Mouse (Mus musculus): ENCODE results near the gene Srprb. TPM values are rescaled to one million over a fixed set of nuclear protein-coding genes. Genes with fewer than 3 reads are reported as not detected.
A peak's percentile ranks its signal among the peaks of the same experiment; 100 is the strongest.

The Srprb gene
- polyA plus RNA-seq (2015; fragmentation: Nextera tagmentation; extraction: Ambion mirVana) = 63.8 and 67.7 TPM in 2 replicates

- Histone ChIP-seq H3K36me3 (ENCODE audit: control insufficient read depth, insufficient read depth, low read length) (peaks cover 10% of the 10 kb centered on the region), H3K4me2 (ENCODE audit: low read length) (peak within 1 kb of the TSS; percentile 68), H3K9me3 (ENCODE audit: control insufficient read depth, low read length) (no peaks in the 10 kb centered on the region), H3K9ac (ENCODE audit: low read depth, low read length) (peak within 1 kb of the TSS; percentile 82), H3K27me3 (replicated peaks; ENCODE audit: control insufficient read depth, insufficient read depth, low read length) (no peaks in the 10 kb centered on the region), H3K4me3 (ENCODE audit: low read length) (peak within 1 kb of the TSS; percentile 66), H3K27ac (ENCODE audit: low read depth, low read length) (peak within 1 kb of the TSS; percentile 82), H3K4me1 (ENCODE audit: control insufficient read depth, insufficient read depth, low read depth, low read length) (peaks cover 2% of the 10 kb centered on the region; the same call in 1 of the 2 replicates)
- 1% methylated on average over 45 of the region's 45 CpGs for WGBS
- peak; percentile 99 for ATAC-seq
These were observed at the start of gene Srprb for GRCm38 (mm10) chr9:103201561-103202260. TSS of gene Srprb (minus strand) at chr9:103202137.

DNA sequence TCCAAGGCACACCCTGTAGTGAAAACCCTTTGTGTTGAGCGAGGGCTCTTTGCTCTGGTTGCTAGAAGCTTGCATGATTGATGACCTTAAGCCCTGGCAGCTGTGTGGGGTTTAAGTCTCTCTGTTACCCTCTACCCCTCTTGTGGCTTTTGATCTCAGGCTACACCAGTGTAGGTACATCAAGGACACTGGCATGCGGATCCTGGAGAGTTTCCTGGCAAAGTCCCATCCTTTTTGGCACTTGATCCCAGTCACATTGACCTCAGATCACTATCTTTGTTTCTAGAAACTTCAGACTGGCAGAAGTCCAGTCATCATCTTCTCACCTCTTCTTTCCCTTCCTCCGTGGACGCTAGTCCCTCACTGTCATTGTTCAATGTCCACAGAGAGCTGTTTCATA is 46.7 kb upstream of the Srprb start:
- 57% methylated on average over 4 of the region's 4 CpGs for WGBS
- no peak overlapping the region for H3K27ac ChIP-seq (ENCODE audit: low read depth, low read length)
- no peak overlapping the region for H3K9ac ChIP-seq (ENCODE audit: low read depth, low read length)
- ATAC-seq = no peak
- H3K4me1 ChIP-seq (ENCODE audit: control insufficient read depth, insufficient read depth, low read depth, low read length) = no peaks in the 10 kb centered on the region
- H3K4me3 ChIP-seq (ENCODE audit: low read length) = no peak overlapping the region
- H3K27me3 ChIP-seq (replicated peaks; ENCODE audit: control insufficient read depth, insufficient read depth, low read length) = no peaks in the 10 kb centered on the region
- H3K36me3 ChIP-seq (ENCODE audit: control insufficient read depth, insufficient read depth, low read length) = no peaks in the 10 kb centered on the region
- H3K9me3 ChIP-seq (ENCODE audit: control insufficient read depth, low read length) = no peaks in the 10 kb centered on the region
- H3K4me2 ChIP-seq (ENCODE audit: low read length) = no peak overlapping the region

DNA sequence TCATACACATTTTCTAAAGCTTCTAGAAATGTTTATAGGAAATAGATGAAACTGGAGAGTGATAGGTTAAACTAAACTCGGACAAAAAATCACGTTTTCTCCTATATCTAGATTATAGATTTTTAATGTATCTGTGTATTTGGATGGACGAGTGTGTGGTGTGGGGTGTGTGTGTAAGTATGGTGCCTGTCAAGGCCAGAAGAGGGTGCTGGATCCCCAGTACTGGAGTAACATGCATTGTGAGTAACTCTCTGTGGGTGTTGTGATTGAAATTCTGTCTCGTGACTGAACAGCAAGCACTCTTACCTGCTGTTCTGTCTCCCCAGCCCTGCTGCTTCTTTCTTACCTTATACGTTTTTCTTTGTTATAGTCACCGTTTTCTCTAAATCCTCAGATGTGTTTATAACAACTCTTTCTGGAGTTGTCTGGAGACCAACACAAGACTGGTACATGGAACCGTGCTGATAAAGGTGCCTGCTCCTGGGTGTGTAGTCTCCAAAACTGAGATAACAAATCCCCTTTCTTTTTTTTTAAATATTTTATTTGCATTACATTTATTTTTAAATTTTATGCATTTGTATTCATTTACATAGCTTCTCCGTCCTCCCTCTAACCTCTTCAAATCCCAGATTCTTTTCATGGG is 44.7 kb upstream of the Srprb start:
- H3K4me1 ChIP-seq (ENCODE audit: control insufficient read depth, insufficient read depth, low read depth, low read length) = no peaks in the 10 kb centered on the region
- 89% methylated on average over 8 of the region's 8 CpGs for WGBS
- no peaks in the 10 kb centered on the region for H3K9me3 ChIP-seq (ENCODE audit: control insufficient read depth, low read length)

GRCm38 (mm10) chr9:103243640-103244039 is 41.7 kb upstream of the Srprb start:
- Histone ChIP-seq H3K36me3 (ENCODE audit: control insufficient read depth, insufficient read depth, low read length) (no peaks in the 10 kb centered on the region), H3K27ac (ENCODE audit: low read depth, low read length) (no peak overlapping the region), H3K9me3 (ENCODE audit: control insufficient read depth, low read length) (no peaks in the 10 kb centered on the region), H3K27me3 (replicated peaks; ENCODE audit: control insufficient read depth, insufficient read depth, low read length) (no peaks in the 10 kb centered on the region), H3K9ac (ENCODE audit: low read depth, low read length) (no peak overlapping the region), H3K4me2 (ENCODE audit: low read length) (no peak overlapping the region), H3K4me3 (ENCODE audit: low read length) (no peak overlapping the region), H3K4me1 (ENCODE audit: control insufficient read depth, insufficient read depth, low read depth, low read length) (no peaks in the 10 kb centered on the region)
- WGBS = 92% methylated on average over 4 of the region's 4 CpGs
- no peak for ATAC-seq

More for the DNA sequence above, 44.7 kb upstream of the Srprb start:
- no peak overlapping the region for H3K4me2 ChIP-seq (ENCODE audit: low read length)
- no peak overlapping the region for H3K27ac ChIP-seq (ENCODE audit: low read depth, low read length)
- H3K4me3 ChIP-seq (ENCODE audit: low read length) = no peak overlapping the region
- H3K36me3 ChIP-seq (ENCODE audit: control insufficient read depth, insufficient read depth, low read length) = no peaks in the 10 kb centered on the region
- no peaks in the 10 kb centered on the region for H3K27me3 ChIP-seq (replicated peaks; ENCODE audit: control insufficient read depth, insufficient read depth, low read length)
- no peak for ATAC-seq
- no peak overlapping the region for H3K9ac ChIP-seq (ENCODE audit: low read depth, low read length)

DNA sequence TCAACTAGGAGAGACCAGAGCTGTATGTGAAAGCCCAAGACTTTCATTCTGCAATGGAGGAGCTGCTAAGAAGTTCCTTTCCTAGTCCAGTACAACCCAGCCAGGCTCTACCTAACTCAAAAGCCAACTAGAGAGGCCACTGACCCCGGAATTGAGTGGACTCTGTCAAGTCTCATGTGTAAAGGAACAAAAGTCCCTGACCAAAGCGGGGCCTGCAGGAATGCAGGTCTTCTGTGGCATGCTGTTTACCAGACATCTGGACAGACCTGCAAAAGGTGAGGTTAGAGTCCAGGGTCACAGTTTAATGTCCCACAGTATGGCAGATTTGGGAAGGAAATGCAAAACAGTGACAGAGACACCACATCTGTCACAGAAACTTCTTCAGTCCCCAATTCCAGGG is 39.3 kb upstream of the Srprb start:
- Histone ChIP-seq H3K27ac (ENCODE audit: low read depth, low read length) (no peak overlapping the region), H3K9ac (ENCODE audit: low read depth, low read length) (no peak overlapping the region), H3K9me3 (ENCODE audit: control insufficient read depth, low read length) (no peaks in the 10 kb centered on the region), H3K4me1 (ENCODE audit: control insufficient read depth, insufficient read depth, low read depth, low read length) (no peaks in the 10 kb centered on the region), H3K4me3 (ENCODE audit: low read length) (no peak overlapping the region), H3K36me3 (ENCODE audit: control insufficient read depth, insufficient read depth, low read length) (no peaks in the 10 kb centered on the region), H3K4me2 (ENCODE audit: low read length) (no peak overlapping the region), H3K27me3 (replicated peaks; ENCODE audit: control insufficient read depth, insufficient read depth, low read length) (no peaks in the 10 kb centered on the region)
- 64% methylated on average over 2 of the region's 2 CpGs for WGBS
- no peak for ATAC-seq

- WGBS = 86% methylated on average over 6 of the region's 6 CpGs
- no peak for ATAC-seq
- H3K27me3 ChIP-seq (replicated peaks; ENCODE audit: control insufficient read depth, insufficient read depth, low read length) = no peaks in the 10 kb centered on the region
- no peak overlapping the region for H3K4me2 ChIP-seq (ENCODE audit: low read length)
- no peak overlapping the region for H3K4me3 ChIP-seq (ENCODE audit: low read length)
- H3K9ac ChIP-seq (ENCODE audit: low read depth, low read length) = no peak overlapping the region
- H3K27ac ChIP-seq (ENCODE audit: low read depth, low read length) = no peak overlapping the region
- H3K9me3 ChIP-seq (ENCODE audit: control insufficient read depth, low read length) = no peaks in the 10 kb centered on the region
- 0 out of 2 replicates have a peak, but pooled peaks cover 2% of the 10 kb centered on the region for H3K4me1 ChIP-seq (ENCODE audit: control insufficient read depth, insufficient read depth, low read depth, low read length)
- no peaks in the 10 kb centered on the region for H3K36me3 ChIP-seq (ENCODE audit: control insufficient read depth, insufficient read depth, low read length)
These were observed 37.5 kb upstream of the Srprb start for GRCm38 (mm10) chr9:103239471-103239870.

GRCm38 (mm10) chr9:103234565-103235165 is 32.7 kb upstream of the Srprb start:
- ATAC-seq = 0 out of 2 replicates have a peak, but pooled peaks have one; percentile 28
- WGBS = 51% methylated on average over 7 of the region's 7 CpGs
- no peak overlapping the region for H3K27ac ChIP-seq (ENCODE audit: low read depth, low read length)
- H3K27me3 ChIP-seq (replicated peaks; ENCODE audit: control insufficient read depth, insufficient read depth, low read length) = no peaks in the 10 kb centered on the region
- H3K9ac ChIP-seq (ENCODE audit: low read depth, low read length) = no peak overlapping the region
- peaks cover 9% of the 10 kb centered on the region for H3K4me1 ChIP-seq (ENCODE audit: control insufficient read depth, insufficient read depth, low read depth, low read length)
- H3K4me2 ChIP-seq (ENCODE audit: low read length) = no peak overlapping the region
- H3K9me3 ChIP-seq (ENCODE audit: control insufficient read depth, low read length) = no peaks in the 10 kb centered on the region
- H3K4me3 ChIP-seq (ENCODE audit: low read length) = no peak overlapping the region
- no peaks in the 10 kb centered on the region for H3K36me3 ChIP-seq (ENCODE audit: control insufficient read depth, insufficient read depth, low read length)

DNA sequence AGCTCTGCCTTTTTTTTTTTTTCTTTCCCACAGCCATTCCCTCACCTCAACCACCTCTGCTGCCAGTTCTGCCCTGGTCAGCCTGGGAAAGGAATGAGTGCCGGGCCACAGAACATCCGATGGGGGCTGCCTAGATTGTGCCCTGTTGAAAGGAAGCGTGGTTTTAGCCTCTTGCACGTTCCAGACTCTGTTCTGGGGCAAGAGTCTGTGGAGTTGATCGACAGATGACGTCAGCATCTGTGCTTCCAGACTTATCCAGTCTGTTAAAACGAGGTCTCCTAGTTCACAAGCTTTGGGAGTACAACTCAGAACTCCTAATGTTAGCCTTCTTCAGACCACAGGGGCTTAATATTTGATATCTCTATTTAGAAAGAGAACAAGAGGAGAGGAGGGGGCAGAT is 32.1 kb upstream of the Srprb start:
- H3K27me3 ChIP-seq (replicated peaks; ENCODE audit: control insufficient read depth, insufficient read depth, low read length) = no peaks in the 10 kb centered on the region
- WGBS = 72% methylated on average over 7 of the region's 7 CpGs
- H3K36me3 ChIP-seq (ENCODE audit: control insufficient read depth, insufficient read depth, low read length) = no peaks in the 10 kb centered on the region
- no peak overlapping the region for H3K27ac ChIP-seq (ENCODE audit: low read depth, low read length)
- H3K4me1 ChIP-seq (ENCODE audit: control insufficient read depth, insufficient read depth, low read depth, low read length) = peaks cover 9% of the 10 kb centered on the region
- no peak overlapping the region for H3K9ac ChIP-seq (ENCODE audit: low read depth, low read length)
- no peaks in the 10 kb centered on the region for H3K9me3 ChIP-seq (ENCODE audit: control insufficient read depth, low read length)
- no peak overlapping the region for H3K4me2 ChIP-seq (ENCODE audit: low read length)
- ATAC-seq = no peak
- no peak overlapping the region for H3K4me3 ChIP-seq (ENCODE audit: low read length)

- H3K36me3 ChIP-seq (ENCODE audit: control insufficient read depth, insufficient read depth, low read length) = no peaks in the 10 kb centered on the region
- ATAC-seq = no peak
- WGBS = 75% methylated on average over 7 of the region's 7 CpGs
These were observed 31.1 kb upstream of the Srprb start for GRCm38 (mm10) chr9:103233006-103233395.

More at GRCm38 (mm10) chr9:103233006-103233395, 31.1 kb upstream of the Srprb start:
- no peak overlapping the region for H3K27ac ChIP-seq (ENCODE audit: low read depth, low read length)
- no peaks in the 10 kb centered on the region for H3K27me3 ChIP-seq (replicated peaks; ENCODE audit: control insufficient read depth, insufficient read depth, low read length)
- no peak overlapping the region for H3K9ac ChIP-seq (ENCODE audit: low read depth, low read length)
- no peak overlapping the region for H3K4me3 ChIP-seq (ENCODE audit: low read length)
- no peaks in the 10 kb centered on the region for H3K9me3 ChIP-seq (ENCODE audit: control insufficient read depth, low read length)
- H3K4me2 ChIP-seq (ENCODE audit: low read length) = no peak overlapping the region
- peaks cover 9% of the 10 kb centered on the region for H3K4me1 ChIP-seq (ENCODE audit: control insufficient read depth, insufficient read depth, low read depth, low read length)
